Mouse (Mus musculus) urinary bladder, postnatal 4 days (tissue): ENCODE data around the gene 4930539E08Rik.
A peak's percentile ranks its signal among the peaks of the same experiment; 100 is the strongest.

ENCODE experiments used
- DNase-seq, 2 experiments: peaks; one replicate each; pipeline ENCODE4 v3.0.0; 2021 to 2022; ENCODE audit warnings: low spot score in 2 of 2

4930539E08Rik gene

DNA sequence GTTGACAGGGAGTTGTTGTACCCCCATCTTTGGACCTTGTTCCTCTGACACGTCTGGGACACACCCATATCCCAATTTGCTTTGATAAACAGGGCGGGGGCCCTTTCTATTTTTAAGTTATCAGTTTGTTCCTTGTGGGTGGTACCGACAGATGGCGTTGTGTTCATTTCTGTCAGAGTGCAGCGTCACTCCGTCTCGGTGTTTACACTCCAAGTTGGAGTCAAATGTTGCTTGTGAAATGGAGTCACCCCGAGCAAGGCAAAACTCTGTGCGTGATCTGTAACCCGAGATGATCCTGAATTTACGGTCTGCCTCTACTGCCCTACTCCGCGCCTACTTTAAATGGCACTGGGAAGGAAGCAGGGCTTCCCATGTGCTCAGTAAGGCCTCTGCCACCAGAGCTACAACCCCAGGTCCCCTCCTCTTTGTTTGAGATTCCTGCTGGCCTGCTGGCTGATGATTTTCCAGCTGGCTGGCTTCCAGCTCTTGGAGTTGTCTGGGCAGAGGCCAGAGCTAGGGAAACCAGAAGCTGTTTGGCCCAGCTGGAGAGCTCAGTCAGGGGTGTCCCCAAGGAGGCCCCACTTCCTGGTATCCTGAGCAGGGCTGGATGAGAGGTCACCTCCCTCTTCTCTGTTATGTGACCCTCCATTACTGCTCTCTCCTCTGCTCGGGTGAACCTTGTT is 15.4 kb upstream of the 4930539E08Rik start:
- peak; percentile 87 to 93 for DNase-seq

DNA sequence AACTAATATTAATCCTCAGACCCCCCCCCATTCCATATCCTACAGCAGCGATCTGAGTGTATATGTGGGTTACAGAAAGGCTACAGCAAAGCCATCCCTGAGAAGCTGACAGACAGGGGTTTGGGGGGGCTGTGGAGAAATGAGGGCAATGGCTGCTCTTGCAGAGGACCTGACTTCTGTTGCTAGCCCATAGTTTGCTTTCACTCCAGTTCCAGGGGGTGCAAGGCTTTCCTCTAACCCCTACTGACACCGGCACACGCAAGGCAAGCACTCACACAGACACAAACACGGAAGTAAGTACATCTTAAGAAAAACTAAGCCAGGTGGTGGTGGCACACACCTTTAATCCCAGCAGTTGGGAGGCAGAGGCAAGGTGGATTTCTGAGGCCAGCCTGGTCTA is 14.2 kb upstream of the 4930539E08Rik start:
- no peak for DNase-seq

DNA sequence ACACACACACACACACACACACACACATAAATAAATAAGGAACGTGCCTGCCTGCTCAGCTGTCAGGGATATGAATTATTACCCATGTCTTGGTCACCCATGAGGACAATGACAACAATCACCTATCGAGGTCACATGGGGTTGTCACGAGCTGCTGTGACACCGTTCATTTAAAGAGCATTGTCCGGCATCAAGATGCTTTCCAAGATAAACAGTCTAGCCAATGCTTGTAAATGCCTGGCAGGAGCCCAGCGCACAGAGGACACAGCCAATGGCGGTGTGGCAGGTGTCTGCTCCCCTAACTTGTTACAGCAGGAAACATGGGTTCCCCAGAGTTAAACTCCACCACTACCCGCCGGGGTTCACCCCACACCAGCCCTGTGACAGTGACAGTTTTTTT is 12.9 kb upstream of the 4930539E08Rik start:
- no peak for DNase-seq

DNA sequence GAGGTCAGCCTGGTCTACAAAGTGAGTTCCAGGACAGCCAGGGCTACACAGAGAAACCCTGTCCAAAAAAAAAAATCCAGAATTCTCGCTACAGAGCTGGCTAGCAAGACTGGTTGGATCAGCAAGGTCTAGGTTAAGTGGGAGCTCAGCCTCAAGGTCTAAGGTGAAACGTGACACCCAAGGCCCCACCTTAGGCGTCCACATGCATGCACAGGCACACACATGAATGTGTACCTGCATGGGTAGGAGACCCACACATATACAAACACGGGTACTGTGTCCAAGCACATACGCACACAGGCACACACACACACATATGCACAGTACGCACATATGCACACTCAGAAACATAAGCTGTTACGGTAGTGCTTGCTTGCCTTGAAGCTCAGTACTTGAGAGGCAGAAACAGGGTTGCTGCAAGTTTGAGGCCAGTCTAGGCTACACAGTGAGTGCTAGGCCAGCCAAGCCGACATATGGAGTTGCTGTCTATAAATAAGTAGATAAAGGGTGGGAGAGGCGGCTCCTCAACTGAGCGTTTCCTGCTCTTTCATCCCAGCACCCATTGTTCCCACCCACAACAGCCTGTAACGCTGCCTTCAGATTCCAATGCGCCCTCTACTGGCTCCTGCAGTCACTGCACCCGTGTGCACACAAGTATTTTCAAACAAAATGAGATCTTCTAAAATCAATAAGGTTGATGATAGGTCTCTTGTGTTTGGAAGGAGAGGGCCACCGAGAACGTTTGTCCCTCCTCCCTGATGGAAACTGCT is 11.9 kb upstream of the 4930539E08Rik start:
- no peak for DNase-seq

DNA sequence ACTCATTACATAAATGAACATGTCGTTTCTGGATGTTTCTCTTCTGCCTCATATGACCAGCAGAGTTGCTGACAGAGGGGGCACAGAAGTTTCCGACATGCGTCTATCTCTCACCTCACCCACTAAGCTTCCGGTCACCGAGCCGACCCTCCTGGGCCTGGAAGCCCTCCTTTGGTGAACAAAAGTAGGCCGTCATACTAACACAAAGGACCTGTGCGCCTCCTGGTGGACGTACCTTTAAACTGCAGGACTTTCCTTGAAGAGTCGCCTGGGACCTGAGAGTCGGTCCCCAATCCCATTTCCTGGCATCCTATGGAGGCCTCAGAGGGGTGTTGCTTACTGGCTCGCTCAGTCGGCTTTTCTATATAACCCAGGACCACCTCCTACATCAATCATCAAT is 11.3 kb upstream of the 4930539E08Rik start:
- DNase-seq = peak; percentile 51 to 81

DNA sequence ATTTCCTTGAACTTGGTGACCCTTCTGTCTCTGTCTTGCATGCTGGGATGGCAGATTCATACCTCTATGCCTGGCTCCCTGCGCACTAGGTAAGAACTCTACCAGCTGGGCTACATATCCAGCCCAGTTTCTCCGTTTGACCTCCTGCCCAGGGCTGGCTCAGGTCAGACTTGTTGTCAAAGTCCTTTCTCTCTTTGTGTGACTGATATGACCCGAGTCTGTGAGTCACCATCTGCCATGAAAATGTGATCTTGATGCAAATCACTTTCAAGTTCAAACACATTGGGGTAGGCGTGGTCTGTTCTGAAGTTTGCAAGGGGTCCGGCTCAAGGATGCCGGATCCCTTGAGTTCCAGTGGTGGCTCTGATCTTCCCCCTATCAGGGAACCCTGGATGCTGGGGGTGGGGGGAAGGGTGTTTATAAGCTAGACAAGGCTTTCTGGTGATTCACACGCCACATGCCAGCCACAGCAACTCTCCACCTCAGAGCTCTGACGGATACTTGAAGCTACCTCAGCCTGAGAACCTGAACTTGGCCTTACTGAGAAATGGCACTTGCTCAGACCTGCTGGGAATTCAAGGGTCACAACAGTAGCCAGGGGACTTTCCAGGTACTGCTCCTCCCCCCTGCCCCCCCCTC is 10.0 kb upstream of the 4930539E08Rik start:
- no peak for DNase-seq

DNA sequence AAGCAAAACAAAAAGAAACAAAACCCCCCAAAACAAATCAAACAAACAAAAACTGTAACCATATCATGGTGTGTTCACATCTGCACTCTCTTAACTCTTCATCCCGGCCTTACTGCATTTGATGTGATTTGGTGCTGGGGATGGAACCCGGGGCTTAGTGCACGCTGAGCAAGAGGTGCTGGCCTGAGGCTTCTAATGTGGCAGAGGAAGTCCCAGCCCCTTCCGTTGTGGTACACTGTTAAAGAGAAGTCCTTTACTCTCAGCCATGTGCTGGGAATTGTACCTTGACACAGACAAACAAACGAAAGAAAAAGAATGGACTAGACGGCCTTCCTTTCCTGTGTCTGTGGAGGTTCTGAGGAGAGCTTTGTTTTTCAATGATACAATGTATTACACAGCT is 7.0 kb upstream of the 4930539E08Rik start:
- no peak for DNase-seq

DNA sequence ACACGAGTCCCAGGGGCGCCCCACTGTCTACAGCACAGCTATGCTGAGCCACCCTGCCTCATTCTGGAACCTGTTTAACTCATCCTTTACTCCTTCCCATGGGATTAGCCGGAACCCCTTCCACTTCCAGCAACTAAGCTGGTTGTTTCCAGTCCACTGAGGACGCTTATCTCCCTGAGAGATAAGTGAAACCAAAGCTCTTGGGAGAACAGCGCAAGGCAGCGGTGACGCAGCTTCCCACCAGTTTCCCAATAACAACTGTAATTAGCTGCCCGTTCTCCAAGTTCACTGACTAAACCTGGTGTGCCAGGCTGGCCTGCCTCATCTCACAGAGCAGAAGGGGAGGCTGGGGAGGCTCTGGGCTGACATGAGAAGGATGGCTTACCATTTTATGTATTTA is 6.0 kb upstream of the 4930539E08Rik start:
- DNase-seq = no peak

DNA sequence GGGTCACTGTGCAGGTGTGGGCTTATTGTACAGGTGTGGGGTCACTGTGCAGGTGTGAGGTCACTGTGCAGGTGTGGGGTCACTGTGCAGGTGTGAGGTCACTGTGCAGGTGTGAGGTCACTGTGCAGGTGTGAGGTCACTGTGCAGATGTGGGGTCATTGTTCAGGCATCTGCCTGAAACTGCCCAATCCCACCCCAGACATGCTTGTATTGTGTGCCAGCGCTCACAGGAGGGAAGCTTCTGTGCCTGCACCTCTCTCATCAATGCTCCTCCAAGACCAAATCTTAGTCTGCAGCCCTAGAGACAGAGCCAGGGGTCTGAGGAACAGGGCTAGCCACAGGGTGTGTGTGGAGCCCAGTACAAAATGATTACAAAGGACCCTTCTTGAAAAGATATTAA is 1.4 kb upstream of the 4930539E08Rik start:
- DNase-seq = peak in 1 of 2 experiments; percentile 52

DNA sequence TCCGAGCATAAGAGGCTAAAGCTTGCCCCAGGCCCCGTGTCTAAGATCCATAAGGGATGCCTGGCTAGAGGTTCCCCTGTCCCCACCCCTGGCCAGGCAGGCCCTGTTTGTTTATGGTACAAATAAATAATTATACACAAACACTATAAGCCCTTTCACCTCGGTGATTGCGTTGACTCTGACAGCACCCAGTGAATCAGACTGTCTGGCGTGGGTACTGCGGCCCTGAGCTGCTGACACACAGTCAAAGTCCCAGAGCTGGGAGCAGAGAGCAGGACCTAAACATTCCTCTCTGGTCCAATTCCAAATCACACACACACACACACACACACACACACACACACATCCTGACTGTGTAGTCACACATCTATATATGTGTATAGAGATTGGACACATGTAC is 1.2 kb downstream of the 4930539E08Rik start:
- no peak for DNase-seq

DNA sequence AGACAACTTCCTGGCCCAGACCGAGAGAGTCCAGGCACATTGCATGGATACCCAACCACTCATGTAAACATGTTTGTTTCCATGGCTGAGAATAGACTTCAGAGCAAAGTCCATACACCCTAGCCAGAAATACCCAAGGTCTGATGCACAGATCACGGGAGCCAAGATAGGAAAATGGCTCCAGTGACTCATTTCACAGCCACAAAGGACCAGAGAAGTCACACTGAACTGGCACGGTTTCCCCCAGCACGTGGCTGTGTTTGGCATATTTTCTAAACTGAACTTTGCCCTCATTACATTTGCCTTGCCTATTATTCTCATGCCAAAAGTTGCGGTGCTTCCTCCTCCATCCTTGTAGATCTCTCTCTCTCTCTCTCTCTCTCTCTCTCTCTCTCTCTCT is 1.9 kb downstream of the 4930539E08Rik start:
- DNase-seq = no peak

DNA sequence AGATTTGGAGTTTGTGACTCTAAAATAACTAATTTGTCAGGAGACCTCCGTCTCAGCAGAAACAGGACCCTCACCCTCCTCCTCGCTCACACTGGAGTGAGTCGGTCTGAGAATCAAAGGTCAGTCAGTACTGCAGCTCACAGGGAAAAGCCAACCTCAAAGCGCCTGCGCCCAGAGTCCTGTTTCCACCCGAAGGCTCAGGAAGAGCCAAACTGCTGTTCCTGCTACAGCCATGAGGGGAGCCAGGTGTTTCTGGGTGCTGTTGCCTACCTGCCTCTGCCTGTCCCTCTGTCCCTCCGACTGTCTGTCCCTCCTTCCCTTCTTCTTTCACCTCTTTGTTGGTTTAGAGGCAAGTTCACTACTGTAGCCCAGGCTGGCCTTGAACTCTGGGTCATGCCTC is 5.0 kb downstream of the 4930539E08Rik start:
- DNase-seq = peak in 1 of 2 experiments; percentile 38

DNA sequence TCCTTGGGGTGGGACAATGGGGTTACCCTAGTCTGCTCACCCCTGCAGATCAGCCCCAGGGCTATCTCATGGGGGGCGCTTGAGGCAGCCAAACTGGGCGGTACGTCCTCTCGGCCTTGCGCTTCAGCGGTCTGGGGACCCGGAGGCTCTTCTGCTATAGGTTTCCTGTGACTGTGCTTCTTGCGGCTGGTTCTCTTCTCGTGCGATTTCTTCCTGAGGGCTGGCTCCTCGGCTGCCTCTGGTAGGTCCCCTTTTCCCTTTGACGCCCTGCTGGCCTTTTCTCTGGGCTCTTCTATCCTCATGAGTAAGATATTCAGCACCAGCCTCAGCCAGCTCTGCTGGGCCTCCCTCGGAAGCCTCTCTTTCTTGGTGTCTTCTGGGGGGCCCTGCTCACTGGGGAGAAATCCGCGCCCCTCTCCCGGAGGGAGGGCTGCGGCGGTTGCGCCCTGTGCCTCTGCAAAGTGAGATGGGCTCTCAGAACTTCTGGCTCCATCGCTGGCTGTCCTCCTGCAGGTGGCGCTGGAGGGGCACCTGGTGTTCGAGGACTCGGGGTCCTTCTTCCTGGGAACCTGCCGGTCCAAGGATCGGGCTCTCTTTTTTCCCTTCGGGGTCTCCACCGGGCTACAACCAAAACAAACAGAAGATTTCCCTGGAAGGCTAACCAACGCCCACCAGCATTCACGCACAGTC is 5.7 kb downstream of the 4930539E08Rik start:
- DNase-seq = peak; percentile 48 to 77

DNA sequence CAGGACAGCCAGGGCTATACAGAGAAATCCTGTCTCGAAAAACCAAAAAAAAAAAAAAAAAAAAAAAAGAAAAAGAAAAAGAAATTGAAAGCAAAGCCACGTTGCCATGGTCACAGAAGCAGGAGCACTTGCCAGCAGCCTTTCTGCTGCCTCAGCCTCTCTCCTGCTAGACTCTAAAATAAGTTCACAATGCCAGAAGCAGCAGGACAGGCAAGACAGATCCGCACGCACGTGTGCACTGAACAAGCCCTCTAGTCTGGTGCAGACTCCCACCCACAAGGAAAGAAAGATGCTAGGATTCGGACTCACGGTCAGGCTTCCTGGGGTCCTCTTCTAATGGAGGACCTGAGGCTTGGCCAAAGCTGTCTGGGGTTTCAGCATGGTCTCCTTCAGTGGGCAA is 7.2 kb downstream of the 4930539E08Rik start:
- DNase-seq = peak in 1 of 2 experiments; percentile 51

DNA sequence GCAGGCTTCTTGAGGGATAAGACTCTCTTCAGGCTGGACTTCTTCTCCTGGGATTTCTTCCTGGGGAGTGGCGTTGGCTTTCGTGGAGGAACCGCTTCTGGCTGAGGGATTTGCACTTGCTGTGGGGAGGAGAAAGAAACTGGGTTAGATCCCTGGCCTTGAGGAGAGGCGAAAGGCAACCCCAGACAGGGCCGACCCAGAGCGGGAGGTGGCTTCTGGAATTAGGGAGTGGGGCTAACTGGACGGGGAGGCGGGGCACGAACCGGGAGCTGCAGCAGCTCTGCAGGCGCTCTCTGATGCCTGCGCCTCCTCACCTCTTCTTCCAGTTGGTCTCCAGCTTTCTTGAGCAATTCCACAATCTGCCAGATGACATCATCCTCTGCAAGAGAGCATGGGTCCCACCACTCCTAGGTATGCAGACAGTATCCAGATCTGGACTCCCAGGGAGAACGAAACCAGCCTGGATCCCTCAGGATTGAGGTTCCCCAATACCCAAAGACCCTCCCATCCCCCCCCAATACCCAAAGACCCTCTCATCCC is 9.7 kb downstream of the 4930539E08Rik start:
- DNase-seq = no peak

DNA sequence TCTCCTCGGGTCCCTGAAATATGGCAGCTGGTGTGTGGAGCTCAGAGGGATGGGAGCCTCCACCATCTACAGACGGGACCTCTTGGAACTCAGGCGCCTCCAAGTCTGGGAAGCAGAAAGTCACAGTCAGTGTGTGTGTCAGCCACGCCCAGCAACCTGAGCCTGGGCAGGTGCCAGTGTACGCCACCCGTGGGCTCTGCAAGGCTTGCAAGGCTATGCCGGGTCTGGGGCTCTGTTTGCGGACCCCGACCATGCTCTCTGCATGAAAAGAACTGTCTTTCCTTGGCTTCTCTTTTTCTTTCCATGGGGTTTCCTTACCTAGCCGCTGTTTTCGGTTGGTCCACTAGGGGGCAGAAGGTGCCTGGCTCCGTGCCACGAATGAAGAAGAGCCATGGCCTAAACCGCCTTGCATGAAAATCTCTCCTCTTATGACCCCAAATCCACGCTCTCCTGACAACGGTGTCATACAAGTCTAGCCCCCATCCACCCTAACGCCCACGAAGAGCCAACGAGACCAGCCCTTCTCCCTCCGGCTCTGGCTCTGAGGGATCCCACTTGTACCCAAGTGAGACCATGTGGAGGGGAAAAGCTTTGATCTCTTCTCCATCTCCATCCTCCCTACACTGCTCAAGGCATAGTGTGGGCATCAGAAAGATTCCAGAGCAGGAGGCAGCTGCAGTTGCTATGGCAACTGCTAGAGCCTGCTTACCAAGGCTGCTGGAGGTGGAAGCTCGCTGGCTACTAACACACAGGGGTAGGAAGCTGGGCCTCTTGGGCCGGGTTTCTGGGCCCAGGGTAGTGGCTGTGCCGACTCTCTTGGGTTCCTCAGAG is 10.4 kb downstream of the 4930539E08Rik start:
- DNase-seq = peak in 1 of 2 experiments; percentile 55

DNA sequence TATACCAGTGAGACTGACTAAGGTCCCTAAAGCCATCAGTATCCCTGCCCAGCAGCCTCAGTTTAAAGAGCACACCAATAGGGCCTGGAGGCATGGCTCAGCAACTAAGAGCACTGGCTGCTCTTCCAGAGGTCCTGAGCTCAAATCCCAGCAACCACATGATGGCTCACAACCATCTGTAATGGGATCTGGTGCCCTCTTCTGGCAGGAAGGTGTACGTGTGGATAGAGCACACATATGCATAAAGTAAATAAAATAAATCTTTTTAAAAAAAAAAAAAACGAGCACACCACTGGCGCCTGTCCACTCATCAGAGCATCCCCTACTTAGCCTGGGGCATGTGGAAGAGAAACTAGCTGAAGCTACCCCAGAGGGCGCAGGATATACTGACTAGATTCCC is 13.6 kb downstream of the 4930539E08Rik start:
- DNase-seq = no peak

DNA sequence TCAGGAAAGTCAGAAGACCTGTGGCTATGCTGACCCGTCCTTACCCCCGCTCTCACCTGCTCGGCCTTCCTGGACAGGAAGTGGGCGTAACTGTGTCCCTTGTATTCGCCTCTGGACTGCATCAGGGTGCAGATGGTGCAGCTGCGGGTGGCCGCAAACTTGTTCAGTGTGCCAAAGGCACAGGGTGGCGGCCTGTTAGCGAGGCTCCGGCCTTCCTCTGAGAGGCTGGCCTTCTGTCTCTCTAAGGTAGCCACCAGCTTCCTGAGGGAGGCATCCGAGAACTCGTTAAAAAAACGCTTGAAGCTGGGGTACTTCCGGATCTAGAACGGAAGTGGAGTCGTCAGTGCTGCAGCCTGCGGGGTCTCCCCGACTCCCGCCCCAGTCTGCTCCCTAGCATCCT is 15.7 kb downstream of the 4930539E08Rik start:
- DNase-seq = no peak

DNA sequence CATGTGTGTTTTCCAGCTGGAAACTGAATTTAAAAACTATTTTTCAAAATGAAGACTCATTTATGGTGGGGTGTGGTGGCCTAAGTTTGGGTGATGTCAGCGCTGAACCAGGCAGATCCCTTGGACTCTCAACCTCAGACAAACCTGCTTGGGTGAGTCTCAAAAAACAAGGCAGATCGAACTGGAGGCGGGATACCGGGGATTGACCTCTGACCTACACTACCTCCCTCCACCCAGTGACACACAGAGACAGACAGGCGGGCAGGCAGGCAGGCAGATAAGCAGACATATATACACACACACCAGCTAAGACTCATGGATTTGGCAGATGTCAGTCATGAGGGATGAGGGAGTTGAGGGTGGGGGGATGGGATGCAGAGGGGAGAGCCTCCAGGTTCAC is 16.9 kb downstream of the 4930539E08Rik start:
- no peak for DNase-seq

DNA sequence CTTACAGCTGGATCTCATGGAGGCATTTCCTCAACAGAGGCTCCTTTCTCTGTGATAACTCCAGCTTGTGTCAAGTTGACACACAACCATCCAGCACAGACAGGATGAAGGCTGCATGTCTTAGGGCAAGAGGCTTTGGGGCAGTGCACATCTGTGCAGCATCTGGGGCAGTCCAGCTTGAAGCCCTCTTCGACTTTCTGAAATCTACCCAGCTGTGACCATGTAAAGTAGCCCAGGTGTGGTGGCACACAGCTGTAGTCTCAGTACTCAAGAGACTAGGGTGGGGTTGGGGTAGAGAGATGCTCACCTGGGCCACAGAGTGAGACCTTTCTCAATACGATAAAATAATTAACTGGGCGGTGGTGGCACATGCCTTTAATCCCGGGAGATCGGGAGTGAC is 17.3 kb downstream of the 4930539E08Rik start:
- peak in 1 of 2 experiments; percentile 13 for DNase-seq
